Mouse (Mus musculus): Measurements from ENCODE around the gene Trp53i13.

Trp53i13 gene

DNA sequence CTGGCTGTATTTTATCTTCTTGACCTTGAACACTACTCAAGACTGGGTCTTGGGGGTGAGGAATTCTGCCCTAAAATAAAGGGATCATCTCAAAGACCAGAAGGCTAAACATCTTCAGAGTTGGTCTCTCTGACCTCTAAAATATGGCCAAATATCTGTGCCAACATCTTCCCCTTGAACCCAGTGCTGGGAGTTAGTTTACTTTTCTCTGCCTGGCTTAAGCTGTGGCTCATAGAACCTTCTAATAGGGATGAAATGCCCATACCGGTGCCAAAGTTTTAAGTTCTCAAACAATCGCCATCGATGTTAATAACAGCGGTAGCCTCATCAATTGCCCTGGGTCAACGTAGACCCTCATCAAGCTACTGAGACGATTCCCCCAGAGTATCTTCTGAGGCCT lies 53.9 kb downstream of the Trp53i13 start:
- no peak for DNase-seq

Data from kidney, postnatal 25 days (tissue).